Mouse (Mus musculus) small intestine, adult 10 weeks (tissue): Measurements from ENCODE around the gene H2-M3. TPM values are rescaled to one million over a fixed set of nuclear protein-coding genes. Genes with fewer than 3 reads are reported as not detected.

Source experiments
- polyA plus RNA-seq: library from polyadenylated mRNA; stranded (reverse); fragments of 350-450 nt; fragmentation: Illumina TruSeq; extraction: RNeasy Lipid Tissue Mini Kit (QIAGEN cat#74804); gene quantifications from one replicate; pipeline ENCODE4 v1.2.3, GENCODE M21; 2014; ENCODE audit warnings: low replicate concordance

H2-M3 gene
- polyA plus RNA-seq, result 1.0 TPM

DNA sequence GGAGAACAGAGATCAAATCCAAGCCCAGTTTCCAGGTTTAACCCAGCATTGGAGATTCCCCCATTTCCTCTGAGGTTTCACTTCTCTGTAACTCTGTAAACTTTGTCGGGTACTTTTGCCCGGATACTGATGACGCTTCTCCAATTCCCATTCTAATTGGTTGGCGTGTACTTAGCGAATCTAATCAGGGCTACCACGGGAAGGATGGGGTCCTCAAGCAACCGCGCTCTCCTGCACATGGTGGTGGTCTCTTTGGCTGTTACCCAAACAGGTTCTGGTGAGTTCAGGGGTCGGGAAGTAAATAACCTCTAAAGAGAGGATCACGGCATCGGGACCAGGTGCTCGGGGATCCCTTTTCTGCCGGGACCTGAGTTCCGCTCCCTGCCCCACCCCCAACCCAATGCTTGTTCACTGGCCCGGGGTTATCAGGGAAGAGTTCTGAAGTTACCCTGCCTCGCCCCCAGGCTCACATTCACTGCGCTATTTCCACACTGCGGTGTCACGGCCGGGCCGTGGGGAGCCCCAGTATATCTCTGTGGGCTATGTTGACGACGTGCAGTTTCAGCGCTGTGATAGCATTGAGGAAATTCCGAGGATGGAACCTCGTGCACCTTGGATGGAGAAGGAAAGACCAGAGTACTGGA, at the start of gene H2-M3:
H2-M3 (plus strand) TSS at position 163 of the 644 bp plus-strand sequence.

DNA sequence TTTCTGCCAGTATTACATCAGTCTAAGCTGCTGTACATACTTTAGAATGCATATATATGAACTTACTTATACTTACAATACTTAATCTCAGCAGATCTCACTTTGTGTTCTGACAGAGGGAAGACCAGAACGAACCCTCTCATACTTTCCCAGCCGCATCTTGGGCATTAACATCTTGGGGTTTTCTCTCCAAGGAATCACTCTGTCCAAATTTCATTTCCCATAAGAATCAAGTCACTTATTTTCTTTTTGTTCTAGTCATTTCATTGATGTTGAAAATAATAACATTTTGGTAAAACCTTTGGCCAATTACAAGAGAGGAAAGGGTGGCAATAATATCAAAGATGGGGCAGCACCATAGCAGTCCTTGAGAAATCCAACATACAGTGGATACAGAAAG, 32.8 kb upstream of the H2-M3 start, which contains the start of gene Olfr97:
Olfr97 (minus strand) TSS at position 101 of the 400 bp plus-strand sequence.

DNA sequence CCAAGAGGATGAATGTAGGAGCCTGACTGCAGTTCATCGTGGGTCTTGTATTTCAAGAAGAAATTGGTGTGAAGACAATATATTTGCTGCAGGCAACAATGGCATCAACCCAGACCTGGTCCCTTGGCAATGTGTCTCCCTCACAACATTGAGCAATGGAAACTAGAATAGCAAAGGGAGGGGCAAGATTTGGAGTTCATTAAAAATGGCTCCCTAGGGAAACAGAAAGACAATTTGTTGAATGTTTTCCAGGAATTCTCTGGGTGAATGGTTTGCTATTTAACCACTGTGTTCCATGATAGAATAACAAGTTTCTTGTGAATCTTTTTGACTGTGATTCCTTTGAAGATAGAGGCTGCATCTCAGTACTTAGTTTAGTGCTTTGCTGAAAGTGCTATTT, 6.4 kb upstream of the H2-M3 start, which contains the start of gene Olfr98:
Olfr98 (minus strand) TSS at position 124 of the 400 bp plus-strand sequence.

DNA sequence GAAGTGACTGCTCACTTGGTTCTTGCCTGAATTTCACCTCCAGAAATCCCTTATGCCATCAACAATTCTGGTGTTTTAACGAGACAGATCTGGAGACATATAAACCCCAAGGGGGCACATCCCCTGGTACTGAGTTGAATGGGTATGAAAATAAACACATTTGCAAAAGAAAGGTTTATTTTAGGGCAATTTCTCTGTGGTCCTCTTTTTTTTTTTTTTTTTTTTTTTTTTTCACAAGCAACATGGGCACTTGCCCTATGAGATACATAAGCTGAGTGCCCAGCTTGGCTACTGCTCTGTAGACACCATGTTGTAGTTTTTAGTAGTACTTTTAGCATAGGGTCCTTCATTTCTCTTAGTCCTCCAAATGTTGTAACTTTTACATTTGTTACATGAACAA, 13.3 kb downstream of the H2-M3 start, which contains the start of gene Olfr99:
Olfr99 (minus strand) TSS at position 101 of the 400 bp plus-strand sequence.

DNA sequence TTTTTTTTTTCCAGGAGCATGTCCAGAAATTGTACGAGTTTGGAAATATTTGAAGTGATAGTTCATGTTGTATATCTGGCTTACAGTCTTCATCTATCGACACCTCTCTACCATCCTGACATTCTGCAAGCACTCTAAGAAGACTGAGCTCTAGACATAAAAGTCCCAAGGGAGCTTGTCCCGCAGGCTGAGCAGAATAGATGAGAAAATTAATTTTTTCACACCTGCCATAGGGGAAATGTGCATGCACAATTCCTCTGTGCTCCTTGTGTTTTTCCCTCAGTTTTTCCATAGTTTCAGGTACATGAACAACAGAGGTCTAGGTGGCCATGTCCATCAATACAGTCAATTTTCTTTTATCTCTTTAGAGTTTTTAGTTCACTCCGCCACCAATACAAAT, 34.2 kb downstream of the H2-M3 start, which contains the start of gene Olfr101:
Olfr101 (minus strand) TSS at position 101 of the 400 bp plus-strand sequence.

DNA sequence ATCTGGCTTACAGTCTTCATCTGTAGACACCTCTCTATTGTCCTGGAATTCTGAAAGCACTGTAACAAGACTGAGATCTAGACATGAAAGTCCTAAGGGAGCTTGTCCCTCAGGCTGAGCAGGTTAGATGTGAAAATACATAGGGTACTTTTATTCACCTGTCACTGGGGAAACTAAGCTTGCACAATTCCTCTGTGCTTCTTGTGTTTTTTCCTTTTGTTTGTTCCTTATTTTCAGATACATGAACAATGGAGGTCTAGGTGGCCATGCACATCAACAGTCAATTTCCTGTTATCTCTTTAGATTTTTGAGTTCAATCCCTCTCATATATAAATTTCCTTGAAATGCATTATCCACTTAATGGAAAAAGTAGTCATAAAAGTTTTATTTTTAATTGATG, 46.9 kb downstream of the H2-M3 start, which contains the start of gene Olfr102:
Olfr102 (minus strand) TSS at position 101 of the 400 bp plus-strand sequence.

Other genes with a start within 250 kb of the H2-M3 start
- gene Mog, start 246.8 kb upstream of the H2-M3 start, polyA plus RNA-seq, result not detected
- gene Gabbr1, start 224.3 kb upstream of the H2-M3 start, polyA plus RNA-seq, result 14.3 TPM
- not detected for gene Olfr90, start 181.7 kb upstream of the H2-M3 start, polyA plus RNA-seq
- gene Olfr91, start 171.9 kb upstream of the H2-M3 start, polyA plus RNA-seq, result not detected
- not detected for gene Olfr92, start 150.1 kb upstream of the H2-M3 start, polyA plus RNA-seq
- gene Olfr93, start 108.7 kb upstream of the H2-M3 start, polyA plus RNA-seq, result not detected
- 7.5 TPM for gene Ubd, start 76.3 kb upstream of the H2-M3 start, polyA plus RNA-seq
- gene Olfr94, start 69.2 kb upstream of the H2-M3 start, polyA plus RNA-seq, result not detected
- gene Olfr95, start 57.1 kb upstream of the H2-M3 start, polyA plus RNA-seq, result not detected
- not detected for gene Olfr96, start 50.1 kb upstream of the H2-M3 start, polyA plus RNA-seq
- not detected for gene Olfr97, start 32.9 kb upstream of the H2-M3 start, polyA plus RNA-seq
- not detected for gene Olfr98, start 6.5 kb upstream of the H2-M3 start, polyA plus RNA-seq
- not detected for gene Olfr99, start 13.2 kb downstream of the H2-M3 start, polyA plus RNA-seq
- gene Olfr101, start 34.1 kb downstream of the H2-M3 start, polyA plus RNA-seq, result not detected
- gene Olfr102, start 46.8 kb downstream of the H2-M3 start, polyA plus RNA-seq, result not detected
- gene Olfr103, start 69.5 kb downstream of the H2-M3 start, polyA plus RNA-seq, result not detected
- gene Olfr104-ps, start 89.4 kb downstream of the H2-M3 start, polyA plus RNA-seq, result not detected
- gene Olfr105-ps, start 108.8 kb downstream of the H2-M3 start, polyA plus RNA-seq, result not detected
- not detected for gene Olfr106-ps, start 120.2 kb downstream of the H2-M3 start, polyA plus RNA-seq
- gene Olfr107, start 129.0 kb downstream of the H2-M3 start, polyA plus RNA-seq, result not detected
- gene Olfr108, start 175.3 kb downstream of the H2-M3 start, polyA plus RNA-seq, result not detected
- gene Olfr109, start 188.7 kb downstream of the H2-M3 start, polyA plus RNA-seq, result not detected
- gene H2-M2, start 213.3 kb downstream of the H2-M3 start, polyA plus RNA-seq, result 4.4 TPM
- not detected for gene Olfr110, start 222.2 kb downstream of the H2-M3 start, polyA plus RNA-seq
- 0.45 TPM for gene Olfr111, start 237.8 kb downstream of the H2-M3 start, polyA plus RNA-seq